Mouse (Mus musculus) urinary bladder, postnatal 25 days (tissue): ENCODE results near the gene Camsap2.
A peak's percentile ranks its signal among the peaks of the same experiment; 100 is the strongest.

ENCODE experiments used
- DNase-seq: peaks from one replicate; pipeline ENCODE4 v3.0.0; 2022; ENCODE audit warnings: low spot score

Gene Camsap2

GRCm38 (mm10) chr1:136223758-136224342 lies 122.1 kb downstream of the Camsap2 start:
- peak; percentile 45 for DNase-seq

GRCm38 (mm10) chr1:136222386-136222785 lies 123.5 kb downstream of the Camsap2 start:
- DNase-seq: no peak

- DNase-seq: peak; percentile 48
Measured at GRCm38 (mm10) chr1:136220037-136220871, 125.7 kb downstream of the Camsap2 start.
